Mouse (Mus musculus): ENCODE results near the gene Uhmk1.

The Uhmk1 gene

DNA sequence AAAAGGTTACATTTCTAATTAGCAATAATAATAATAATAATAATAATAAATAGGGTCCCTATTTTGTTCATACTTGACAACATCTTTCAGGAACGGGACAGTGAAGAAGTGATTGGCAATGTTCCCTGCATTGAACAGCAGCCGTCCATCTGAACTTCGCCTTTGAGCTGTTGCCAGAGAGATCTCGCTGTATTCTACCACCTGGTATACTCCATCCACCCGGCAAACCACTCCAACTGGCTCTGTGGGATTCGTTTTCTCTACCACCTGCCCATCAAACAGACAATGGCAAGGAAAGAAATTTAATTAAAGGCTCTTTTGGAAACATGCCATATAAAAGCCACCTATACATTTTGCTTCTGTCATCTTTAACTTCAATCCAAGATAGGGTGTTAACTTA, 64.3 kb downstream of the Uhmk1 start:
- CTCF ChIA-PET: no interaction called here
- POLR2A ChIA-PET: interaction anchor here in 1 of 4 experiments (1.3 kb wide), 1 partner anchor 15 kb away, joined by 3 read pairs; no protein-coding TSS in a partner anchor

DNA sequence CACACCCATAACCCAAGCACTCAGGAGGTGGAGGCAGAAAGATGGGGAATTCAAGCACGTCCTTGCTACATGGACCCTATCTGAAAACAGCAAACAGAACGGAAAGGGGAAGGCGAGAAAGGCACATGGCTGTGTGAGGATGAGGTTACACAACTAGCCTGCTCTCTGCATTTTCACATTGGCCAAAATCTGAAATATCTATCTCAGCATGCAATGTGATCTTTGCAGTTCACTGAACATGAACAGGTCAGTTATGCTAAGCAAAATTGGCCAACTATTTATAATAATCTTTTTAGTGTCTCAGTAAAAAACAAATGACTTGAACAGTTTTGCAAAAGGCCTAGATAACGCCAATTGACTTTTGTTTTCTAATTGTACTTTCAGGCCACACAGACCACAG, 65.4 kb downstream of the Uhmk1 start:
- POLR2A ChIA-PET: interaction anchor here in 1 of 4 experiments (0.6 kb wide), 1 partner anchor 490 kb away, joined by 3 read pairs; no protein-coding TSS in a partner anchor
- CTCF ChIA-PET: no interaction called here

- POLR2A ChIA-PET: interaction anchor here in 2 of 4 experiments (0.6 to 1.2 kb wide), 2 partner anchors 23 to 42 kb away, joined by 3 to 5 read pairs; no protein-coding TSS in a partner anchor
- CTCF ChIA-PET: no interaction called here
Measured at GRCm38 (mm10) chr1:170148536-170148935, 66.7 kb downstream of the Uhmk1 start.

DNA sequence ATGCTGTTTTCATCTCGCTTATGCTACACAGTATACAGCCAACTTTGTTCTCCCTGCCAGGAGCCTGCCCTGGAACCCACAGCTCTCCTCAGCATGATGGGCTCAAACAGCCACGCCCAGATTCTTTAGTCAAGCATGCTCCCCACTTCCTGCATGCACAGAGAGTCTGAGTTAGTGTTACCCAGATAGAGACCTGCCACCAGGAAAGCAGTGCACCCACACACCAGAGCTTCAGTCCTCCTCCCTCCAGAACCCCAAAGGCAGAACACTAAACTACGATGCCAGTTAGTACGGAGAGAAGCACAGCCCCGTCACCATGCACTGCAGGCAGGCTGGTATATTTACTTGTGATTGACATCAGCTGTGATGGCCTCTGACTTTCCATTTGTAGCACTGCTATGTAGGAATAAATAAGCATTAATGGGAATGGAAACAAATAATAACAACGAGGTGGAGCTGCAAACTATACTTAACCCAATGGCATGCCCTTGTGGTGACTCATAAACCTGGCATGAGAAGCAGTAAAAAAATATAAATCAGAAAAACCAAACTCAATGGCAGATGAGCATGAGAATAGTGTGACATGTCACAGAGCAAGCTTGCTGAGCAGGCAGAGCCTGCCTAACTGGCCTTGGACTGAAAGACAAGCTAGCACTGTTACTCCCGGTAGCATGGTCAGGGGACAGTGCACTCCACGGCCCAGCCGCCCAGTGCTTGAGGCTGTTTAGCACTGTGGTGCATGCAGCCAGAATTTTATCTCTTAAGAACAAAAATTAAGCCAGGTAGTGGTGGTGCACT, 67.3 kb downstream of the Uhmk1 start:
- POLR2A ChIA-PET: no interaction called here
- CTCF ChIA-PET: interaction anchor here in 2 of 4 experiments (0.9 to 1.4 kb wide), 2 partner anchors 11 kb away, joined by 4 read pairs; no protein-coding TSS in a partner anchor

- ChIA-PET POLR2A (no interaction called here), CTCF (no interaction called here)
Measured at GRCm38 (mm10) chr1:170145606-170146005, 69.6 kb downstream of the Uhmk1 start.

Data from embryonic stem cell, embryonic (primary cell).